Mouse (Mus musculus) lung, adult 18-20 months (tissue): ENCODE data around the gene Thap4.
A peak's percentile ranks its signal among the peaks of the same experiment; 100 is the strongest.

ENCODE experiments used
- DNase-seq, 2 experiments: peaks; one replicate each; pipeline ENCODE4 v3.0.0; 2022; ENCODE audit warnings: mixed read lengths in 2 of 2

The Thap4 gene

GRCm38 (mm10) chr1:93742910-93743309, 11.8 kb downstream of the Thap4 start:
- DNase-seq: no peak

- DNase-seq: no peak
Observed at GRCm38 (mm10) chr1:93741987-93742386, 12.7 kb downstream of the Thap4 start.

- no peak for DNase-seq
Observed at GRCm38 (mm10) chr1:93740671-93741070, 14.0 kb downstream of the Thap4 start.

- no peak for DNase-seq
Observed at GRCm38 (mm10) chr1:93737711-93738110, 17.0 kb downstream of the Thap4 start.

- no peak for DNase-seq
Observed at GRCm38 (mm10) chr1:93735859-93736258, 18.8 kb downstream of the Thap4 start.

- DNase-seq: no peak
Observed at GRCm38 (mm10) chr1:93731880-93732281, 22.8 kb downstream of the Thap4 start.

- DNase-seq: no peak
Observed at GRCm38 (mm10) chr1:93731103-93731502, 23.6 kb downstream of the Thap4 start.

GRCm38 (mm10) chr1:93726974-93727373, 27.7 kb downstream of the Thap4 start:
- peak; percentile 77 to 84 for DNase-seq

- DNase-seq: no peak
Observed at GRCm38 (mm10) chr1:93726116-93726515, 28.5 kb downstream of the Thap4 start.

GRCm38 (mm10) chr1:93725665-93726064, 29.0 kb downstream of the Thap4 start:
- DNase-seq: no peak

GRCm38 (mm10) chr1:93724623-93725022, 30.0 kb downstream of the Thap4 start:
- no peak for DNase-seq

GRCm38 (mm10) chr1:93721557-93721956, 33.1 kb downstream of the Thap4 start:
- no peak for DNase-seq

- DNase-seq: no peak
Observed at GRCm38 (mm10) chr1:93716166-93716565, 38.5 kb downstream of the Thap4 start.

- DNase-seq: peak; percentile 17 to 61
Observed at GRCm38 (mm10) chr1:93705389-93705788, 49.3 kb downstream of the Thap4 start.

- no peak for DNase-seq
Observed at GRCm38 (mm10) chr1:93704341-93704740, 50.3 kb downstream of the Thap4 start.

GRCm38 (mm10) chr1:93703472-93704048, 51.1 kb downstream of the Thap4 start:
- no peak for DNase-seq

GRCm38 (mm10) chr1:93702106-93702505, 52.6 kb downstream of the Thap4 start:
- no peak for DNase-seq

- no peak for DNase-seq
Observed at GRCm38 (mm10) chr1:93699159-93699558, 55.5 kb downstream of the Thap4 start.

- DNase-seq: no peak
Observed at GRCm38 (mm10) chr1:93697317-93697716, 57.3 kb downstream of the Thap4 start.

GRCm38 (mm10) chr1:93694966-93695365, 59.7 kb downstream of the Thap4 start:
- peak; percentile 41 to 55 for DNase-seq

GRCm38 (mm10) chr1:93693943-93694342, 60.7 kb downstream of the Thap4 start:
- no peak for DNase-seq

- no peak for DNase-seq
Observed at GRCm38 (mm10) chr1:93693502-93693901, 61.2 kb downstream of the Thap4 start.

- no peak for DNase-seq
Observed at GRCm38 (mm10) chr1:93692773-93693172, 61.9 kb downstream of the Thap4 start.

GRCm38 (mm10) chr1:93691786-93692357, 62.8 kb downstream of the Thap4 start:
- DNase-seq: no peak

- DNase-seq: no peak
Observed at GRCm38 (mm10) chr1:93691106-93691505, 63.6 kb downstream of the Thap4 start.
